Mouse (Mus musculus) hindbrain, embryonic 14.5 days (tissue): ENCODE data around the gene G6pdx. TPM values are rescaled to one million over a fixed set of nuclear protein-coding genes. Genes with fewer than 3 reads are reported as not detected.

Source experiments
- ATAC-seq: fragments of 200-750 bp; cut with Nextera tagmentation; 2 replicates; pipeline ENCODE4 v1.8.0; 2017; ENCODE audit warnings: moderate number of reproducible peaks, mild to moderate bottlenecking, moderate TSS enrichment, moderate library complexity; ENCODE audit not compliant: low FRiP score
- DNase-seq: peaks from one replicate; pipeline ENCODE4 v3.0.0-alpha.2; 2015; ENCODE audit warnings: low spot score
- H3K27ac ChIP-seq: fragments of 300-500 bp; sonication (generic); 2 replicates; pipeline ENCODE4 v1.5.1; 2014; ENCODE audit warnings: mild to moderate bottlenecking, moderate library complexity
- H3K27me3 ChIP-seq: fragments of 300-500 bp; sonication (generic); 2 replicates; pipeline ENCODE4 v1.6.1; 2014; ENCODE audit warnings: mild to moderate bottlenecking, low read length, mixed read lengths; ENCODE audit not compliant: control insufficient read depth, insufficient read depth
- H3K36me3 ChIP-seq: fragments of 300-500 bp; sonication (generic); replicated peaks from 2 replicates; pipeline ENCODE4 v1.6.1; 2014; ENCODE audit not compliant: control insufficient read depth, insufficient read depth
- H3K4me1 ChIP-seq: fragments of 300-500 bp; sonication (generic); replicated peaks from 2 replicates; pipeline ENCODE4 v1.6.1; 2014; ENCODE audit warnings: antibody characterized with exemption, low read length, mixed read lengths; ENCODE audit not compliant: control insufficient read depth, insufficient read depth
- H3K4me2 ChIP-seq: fragments of 300-500 bp; sonication (generic); replicated peaks from 2 replicates; pipeline ENCODE4 v1.6.1; 2014; ENCODE audit warnings: mild to moderate bottlenecking, moderate library complexity
- H3K4me3 ChIP-seq: fragments of 300-500 bp; sonication (generic); replicated peaks from 2 replicates; pipeline ENCODE4 v1.5.1; 2014; ENCODE audit warnings: mild to moderate bottlenecking, low read length
- H3K9ac ChIP-seq: fragments of 300-500 bp; sonication (generic); 2 replicates; pipeline ENCODE4 v1.6.1; 2014
- H3K9me3 ChIP-seq: fragments of 300-500 bp; sonication (generic); 2 replicates; pipeline ENCODE4 v1.6.1; 2016; ENCODE audit warnings: low read length; ENCODE audit not compliant: control insufficient read depth
- WGBS: fragments of 180-500 bp; shearing (Covaris S2); extraction: QIAGEN DNeasy Blood & Tissue Kit; methylation state at CpG from one replicate; pipeline ENCODE4 v1.1.7; 2014; 5-methylcytosine and 5-hydroxymethylcytosine counted together
- polyA plus RNA-seq: library from polyadenylated mRNA; unstranded; fragments of >200 nt; fragmentation: Nextera tagmentation; extraction: Ambion mirVana; gene quantifications from 2 replicates; pipeline ENCODE4 v1.2.1, GENCODE M21; 2014

G6pdx gene
- polyA plus RNA-seq = 48.8 and 52.3 TPM in 2 replicates

DNA sequence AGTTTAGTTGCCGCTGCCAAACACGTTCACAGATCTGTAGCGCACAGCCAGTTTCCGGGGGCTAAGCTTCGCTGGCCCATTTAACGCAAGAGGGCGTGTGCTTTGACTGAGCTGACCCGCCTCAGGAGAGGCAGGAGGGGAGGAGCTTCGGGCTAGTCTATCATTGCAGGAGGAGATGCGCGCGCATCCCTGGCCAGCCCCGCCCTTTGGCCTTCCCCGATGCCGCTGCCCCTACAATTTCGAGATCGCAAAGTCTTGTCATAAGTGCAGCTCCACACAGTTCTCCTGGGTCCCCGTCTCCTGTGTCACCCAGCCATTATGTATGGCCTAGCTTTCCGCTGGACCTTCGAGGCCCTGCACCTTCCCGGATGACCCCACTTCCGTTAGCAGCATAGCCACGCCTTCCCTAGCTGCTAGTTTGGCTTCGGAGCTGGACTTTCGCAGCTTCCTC lies at the start of gene G6pdx:
Gene G6pdx, minus strand, starts transcription at position 369 of the 451 bp plus-strand sequence.
- peak within 1 kb of the TSS; percentile 84 for H3K27ac ChIP-seq
- ATAC-seq (peak; percentile 88), DNase-seq (peak; percentile 78)
- no peaks in the 10 kb centered on the region for H3K9me3 ChIP-seq
- peak within 1 kb of the TSS; percentile 61 for H3K4me2 ChIP-seq
- peaks cover 4% of the 10 kb centered on the region; the same call in 1 of the 2 replicates for H3K4me1 ChIP-seq
- H3K9ac ChIP-seq = peak within 1 kb of the TSS; percentile 58
- H3K36me3 ChIP-seq = peaks cover 10% of the 10 kb centered on the region; the same call in 1 of the 2 replicates
- H3K27me3 ChIP-seq = no peaks in the 10 kb centered on the region
- 20% methylated on average over 25 of the region's 25 CpGs for WGBS
- H3K4me3 ChIP-seq = peak within 1 kb of the TSS; percentile 54

DNA sequence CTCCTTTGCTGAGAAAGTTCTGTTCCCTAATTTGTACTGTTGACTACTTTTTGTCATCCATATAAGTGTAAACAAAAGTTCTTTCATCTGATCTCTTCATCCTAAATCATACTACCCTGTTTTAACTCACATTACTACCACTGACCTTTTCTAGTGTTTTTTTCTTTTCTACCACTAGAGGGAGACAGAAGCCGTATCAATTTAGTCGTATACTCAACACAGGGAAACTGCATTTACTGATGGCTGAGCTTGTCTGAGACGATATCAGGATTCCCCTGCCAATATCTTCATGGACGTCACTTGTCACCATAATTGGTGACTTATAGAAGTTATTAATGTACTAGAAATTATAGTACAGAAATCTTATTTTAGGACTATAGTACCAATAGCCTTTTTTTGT lies 23.8 kb upstream of the G6pdx start:
- Histone ChIP-seq H3K4me1 (no peaks in the 10 kb centered on the region), H3K9ac (no peak overlapping the region), H3K9me3 (no peaks in the 10 kb centered on the region), H3K27ac (no peak overlapping the region), H3K4me2 (no peak overlapping the region), H3K27me3 (no peaks in the 10 kb centered on the region), H3K36me3 (0 out of 2 replicates have a peak, but pooled peaks cover 7% of the 10 kb centered on the region), H3K4me3 (no peak overlapping the region)
- ATAC-seq (peak; percentile 59; the same call in 1 of the 2 replicates), DNase-seq (peak; percentile 79)
- 9% methylated on average over 4 of the region's 4 CpGs for WGBS

GRCm38 (mm10) chrX:74451157-74451912 lies 22.3 kb upstream of the G6pdx start:
- no peaks in the 10 kb centered on the region for H3K9me3 ChIP-seq
- H3K27me3 ChIP-seq = no peaks in the 10 kb centered on the region
- no peak overlapping the region for H3K4me2 ChIP-seq
- no peak overlapping the region for H3K9ac ChIP-seq
- no peak overlapping the region for H3K4me3 ChIP-seq
- DNase-seq (no peak), ATAC-seq (no peak)
- 0 out of 2 replicates have a peak, but pooled peaks cover 7% of the 10 kb centered on the region for H3K36me3 ChIP-seq
- no peak overlapping the region for H3K27ac ChIP-seq
- WGBS = 85% methylated on average over 4 of the region's 4 CpGs
- H3K4me1 ChIP-seq = no peaks in the 10 kb centered on the region

DNA sequence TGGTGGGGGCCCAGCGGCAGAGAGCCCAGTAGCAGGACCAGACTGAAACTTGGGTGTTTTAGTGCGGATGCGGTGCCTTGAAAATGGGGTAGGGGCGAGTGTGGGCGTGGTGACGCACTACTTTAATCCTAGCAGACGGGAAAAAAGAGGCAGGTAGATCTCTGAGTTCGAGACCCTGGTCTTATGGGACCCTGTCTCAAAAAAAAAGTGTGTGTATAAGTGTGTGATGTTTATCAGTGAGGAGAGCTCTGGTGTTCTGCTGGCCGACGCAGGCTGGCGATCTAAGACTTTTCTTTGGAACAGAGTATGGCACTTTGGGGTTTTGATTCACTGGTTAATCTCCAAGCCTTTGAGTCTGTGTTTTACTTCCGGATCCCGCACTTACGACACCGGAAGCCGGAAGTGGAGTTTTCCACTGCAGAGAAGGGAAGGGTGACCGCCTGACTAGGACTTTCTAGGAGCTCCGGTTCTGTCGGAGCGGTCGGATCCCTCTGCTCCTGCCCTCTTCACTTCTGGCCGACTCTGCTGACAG lies 362 bp upstream of the G6pdx start:
- ATAC-seq (peak; percentile 70), DNase-seq (peak; percentile 78)
- H3K4me3 ChIP-seq = peak overlapping the region; percentile 54
- H3K4me1 ChIP-seq = peaks cover 4% of the 10 kb centered on the region; the same call in 1 of the 2 replicates
- 21% methylated on average over 22 of the region's 22 CpGs for WGBS
- H3K9ac ChIP-seq = peak overlapping the region; percentile 58
- H3K27me3 ChIP-seq = no peaks in the 10 kb centered on the region
- H3K9me3 ChIP-seq = no peaks in the 10 kb centered on the region
- H3K27ac ChIP-seq = peak overlapping the region; percentile 84
- peaks cover 15% of the 10 kb centered on the region; the same call in 1 of the 2 replicates for H3K36me3 ChIP-seq
- peak overlapping the region; percentile 61 for H3K4me2 ChIP-seq

GRCm38 (mm10) chrX:74428146-74428825 lies 708 bp downstream of the G6pdx start:
- 0 out of 2 replicates have a peak, but pooled peaks cover 8% of the 10 kb centered on the region for H3K36me3 ChIP-seq
- 29% methylated on average over 35 of the region's 35 CpGs for WGBS

GRCm38 (mm10) chrX:74427116-74427515 lies 1.9 kb downstream of the G6pdx start:
- H3K9me3 ChIP-seq = no peaks in the 10 kb centered on the region
- ATAC-seq (no peak), DNase-seq (no peak)
- 79% methylated on average over 3 of the region's 3 CpGs for WGBS
- no peak overlapping the region for H3K9ac ChIP-seq
- no peak overlapping the region for H3K4me3 ChIP-seq
- H3K27ac ChIP-seq = no peak overlapping the region
- no peaks in the 10 kb centered on the region for H3K27me3 ChIP-seq
- peaks cover 4% of the 10 kb centered on the region; the same call in 1 of the 2 replicates for H3K4me1 ChIP-seq
- no peak overlapping the region for H3K4me2 ChIP-seq
- H3K36me3 ChIP-seq = no peaks in the 10 kb centered on the region

More at GRCm38 (mm10) chrX:74428146-74428825, 708 bp downstream of the G6pdx start:
- no peaks in the 10 kb centered on the region for H3K27me3 ChIP-seq
- ATAC-seq (peak; percentile 14), DNase-seq (peak; percentile 33)
- H3K4me1 ChIP-seq = peaks cover 4% of the 10 kb centered on the region; the same call in 1 of the 2 replicates
- H3K9ac ChIP-seq = peak overlapping the region; percentile 57; the same call in 1 of the 2 replicates
- no peaks in the 10 kb centered on the region for H3K9me3 ChIP-seq
- peak overlapping the region; percentile 84 for H3K27ac ChIP-seq
- peak overlapping the region; percentile 61 for H3K4me2 ChIP-seq
- peak overlapping the region; percentile 54 for H3K4me3 ChIP-seq

- H3K27me3 ChIP-seq = no peaks in the 10 kb centered on the region
- H3K27ac ChIP-seq = no peak overlapping the region
- no peak overlapping the region for H3K4me2 ChIP-seq
- no peaks in the 10 kb centered on the region for H3K36me3 ChIP-seq
- 65% methylated on average over 1 of the region's 1 CpGs for WGBS
- H3K9me3 ChIP-seq = no peaks in the 10 kb centered on the region
- no peak overlapping the region for H3K4me3 ChIP-seq
- H3K9ac ChIP-seq = no peak overlapping the region
- DNase-seq = no peak
- peaks cover 4% of the 10 kb centered on the region; the same call in 1 of the 2 replicates for H3K4me1 ChIP-seq
- no peak for ATAC-seq
Measured at GRCm38 (mm10) chrX:74426256-74426655, 2.7 kb downstream of the G6pdx start.

GRCm38 (mm10) chrX:74425195-74425594 lies 3.8 kb downstream of the G6pdx start:
- H3K4me1 ChIP-seq = peaks cover 1% of the 10 kb centered on the region; the same call in 1 of the 2 replicates
- no peak overlapping the region for H3K27ac ChIP-seq
- no peak overlapping the region for H3K9ac ChIP-seq
- H3K27me3 ChIP-seq = no peaks in the 10 kb centered on the region
- no peak overlapping the region for H3K4me3 ChIP-seq
- no peaks in the 10 kb centered on the region for H3K9me3 ChIP-seq
- ATAC-seq = no peak
- no peaks in the 10 kb centered on the region for H3K36me3 ChIP-seq
- DNase-seq = no peak
- no peak overlapping the region for H3K4me2 ChIP-seq
- 90% methylated on average over 4 of the region's 4 CpGs for WGBS

GRCm38 (mm10) chrX:74424443-74424842 lies 4.6 kb downstream of the G6pdx start:
- Histone ChIP-seq H3K36me3 (no peaks in the 10 kb centered on the region), H3K9ac (no peak overlapping the region), H3K4me1 (no peaks in the 10 kb centered on the region), H3K4me3 (no peak overlapping the region), H3K4me2 (no peak overlapping the region), H3K27ac (no peak overlapping the region), H3K27me3 (no peaks in the 10 kb centered on the region), H3K9me3 (no peaks in the 10 kb centered on the region)
- DNase-seq (no peak), ATAC-seq (no peak)
